Mouse (Mus musculus) heart, embryonic 14.5 days (tissue): ENCODE measurements around the gene Trhde. TPM values are rescaled to one million over a fixed set of nuclear protein-coding genes. Genes with fewer than 3 reads are reported as not detected.

Source experiments
- ATAC-seq: fragments of 200-750 bp; cut with Nextera tagmentation; 2 replicates; pipeline ENCODE4 v1.8.0; 2017; ENCODE audit warnings: low read depth, moderate TSS enrichment; ENCODE audit not compliant: insufficient number of reproducible peaks, insufficient read depth, low FRiP score
- H3K27ac ChIP-seq, 2 experiments: fragments of 200-500 bp in 1 of 2; fragments of 300-500 bp in 1 of 2; sonication (generic) in 1 of 2; replicated peaks in 1 of 2; 2 replicates each; pipeline ENCODE4 v1.5.1; 2012 to 2014; ENCODE audit warnings: low read depth in 2 of 2, low read length in 2 of 2, control low read depth in 1 of 2, mild to moderate bottlenecking in 1 of 2, mixed read lengths in 1 of 2; ENCODE audit not compliant: control insufficient read depth in 1 of 2, insufficient read depth in 1 of 2
- H3K27me3 ChIP-seq: fragments of 300-500 bp; sonication (generic); 2 replicates; pipeline ENCODE4 v1.6.1; 2014; ENCODE audit warnings: mild to moderate bottlenecking, low read length, control low read depth; ENCODE audit not compliant: control insufficient read depth, insufficient read depth
- H3K36me3 ChIP-seq: fragments of 300-500 bp; sonication (generic); 2 replicates; pipeline ENCODE4 v1.6.1; 2014; ENCODE audit warnings: mild to moderate bottlenecking, control low read depth, low read length, mixed read lengths; ENCODE audit not compliant: control insufficient read depth, insufficient read depth
- H3K4me1 ChIP-seq, 2 experiments: fragments of 200-500 bp in 1 of 2; fragments of 300-500 bp in 1 of 2; sonication (generic) in 1 of 2; 2 replicates each; pipeline ENCODE4 v1.6.1; 2012 to 2014; ENCODE audit warnings: low read length in 2 of 2, control low read depth in 1 of 2, mixed read lengths in 1 of 2; ENCODE audit not compliant: control insufficient read depth in 2 of 2, insufficient read depth in 2 of 2
- H3K4me2 ChIP-seq: fragments of 300-500 bp; sonication (generic); 2 replicates; pipeline ENCODE4 v1.6.1; 2014; ENCODE audit warnings: mild to moderate bottlenecking, low read length
- H3K4me3 ChIP-seq, 2 experiments: fragments of 200-500 bp in 1 of 2; fragments of 300-500 bp in 1 of 2; sonication (generic) in 1 of 2; 2 replicates each; pipeline ENCODE4 v1.5.1; 2012 to 2014; ENCODE audit warnings: low read length in 2 of 2, mild to moderate bottlenecking in 2 of 2, control low read depth in 1 of 2, low read depth in 1 of 2, moderate library complexity in 1 of 2; ENCODE audit not compliant: control insufficient read depth in 1 of 2, insufficient read depth in 1 of 2
- H3K9ac ChIP-seq: fragments of 300-500 bp; sonication (generic); 2 replicates; pipeline ENCODE4 v1.6.1; 2014; ENCODE audit warnings: mild to moderate bottlenecking, low read length
- H3K9me3 ChIP-seq: fragments of 300-500 bp; sonication (generic); 2 replicates; pipeline ENCODE4 v1.6.1; 2016; ENCODE audit warnings: low read length, control low read depth; ENCODE audit not compliant: control insufficient read depth
- WGBS: fragments of 180-500 bp; shearing (Covaris S2); extraction: QIAGEN DNeasy Blood & Tissue Kit; methylation state at CpG from one replicate; pipeline ENCODE4 v1.1.7; 2014; 5-methylcytosine and 5-hydroxymethylcytosine counted together
- polyA plus RNA-seq: library from polyadenylated mRNA; unstranded; fragments of >200 nt; fragmentation: Nextera tagmentation; extraction: Ambion mirVana; gene quantifications from 2 replicates; pipeline ENCODE4 v1.2.1, GENCODE M21; 2014

Gene Trhde
- polyA plus RNA-seq, 1 experiment from 2014 or later = 0.04 TPM

GRCm38 (mm10) chr10:114800331-114801304 lies 1.5 kb downstream of the Trhde start:
- peaks cover 0 to 7% of the 10 kb centered on the region in 2 experiments; a peak in 1 of 4 replicates for H3K4me1 ChIP-seq
- no peaks in the 10 kb centered on the region for H3K36me3 ChIP-seq
- H3K4me3 ChIP-seq = peak overlapping the region; percentile 46 to 55; a peak in 3 of 4 replicates
- 6% methylated on average over 75 of the region's 75 CpGs for WGBS
- peaks cover 61% of the 10 kb centered on the region for H3K27me3 ChIP-seq
- ATAC-seq = no peak
- no peak overlapping the region for H3K9ac ChIP-seq
- no peaks in the 10 kb centered on the region for H3K9me3 ChIP-seq
- H3K27ac ChIP-seq = no peak overlapping the region
- peak overlapping the region; percentile 93 for H3K4me2 ChIP-seq

- H3K4me1 ChIP-seq = peaks cover 0 to 7% of the 10 kb centered on the region in 2 experiments; a peak in 1 of 4 replicates
- H3K9ac ChIP-seq = no peak overlapping the region
- H3K27ac ChIP-seq = no peak overlapping the region
- H3K36me3 ChIP-seq = no peaks in the 10 kb centered on the region
- H3K4me3 ChIP-seq = no peak overlapping the region
- no peak overlapping the region for H3K4me2 ChIP-seq
- peaks cover 53% of the 10 kb centered on the region for H3K27me3 ChIP-seq
- WGBS = 77% methylated on average over 4 of the region's 4 CpGs
- ATAC-seq = no peak
- H3K9me3 ChIP-seq = no peaks in the 10 kb centered on the region
Observed at GRCm38 (mm10) chr10:114799481-114799880, 2.6 kb downstream of the Trhde start.

GRCm38 (mm10) chr10:114798788-114799187 lies 3.3 kb downstream of the Trhde start:
- Histone ChIP-seq H3K9ac (no peak overlapping the region), H3K27me3 (peaks cover 49% of the 10 kb centered on the region), H3K4me3 (no peak overlapping the region), H3K36me3 (no peaks in the 10 kb centered on the region), H3K9me3 (no peaks in the 10 kb centered on the region), H3K27ac (no peak overlapping the region), H3K4me2 (no peak overlapping the region), H3K4me1 (peaks cover 0 to 7% of the 10 kb centered on the region in 2 experiments; a peak in 1 of 4 replicates)
- WGBS = 59% methylated on average over 1 of the region's 1 CpGs
- ATAC-seq = no peak

- peaks cover 0 to 7% of the 10 kb centered on the region in 2 experiments; a peak in 1 of 4 replicates for H3K4me1 ChIP-seq
- H3K27ac ChIP-seq = no peak overlapping the region
- no peak for ATAC-seq
- no peak overlapping the region for H3K4me3 ChIP-seq
- no peak overlapping the region for H3K4me2 ChIP-seq
- 59% methylated on average over 5 of the region's 5 CpGs for WGBS
- no peaks in the 10 kb centered on the region for H3K9me3 ChIP-seq
- H3K36me3 ChIP-seq = no peaks in the 10 kb centered on the region
- no peak overlapping the region for H3K9ac ChIP-seq
- peaks cover 44% of the 10 kb centered on the region for H3K27me3 ChIP-seq
Observed at GRCm38 (mm10) chr10:114798218-114798617, 3.9 kb downstream of the Trhde start.

- H3K4me3 ChIP-seq = no peak overlapping the region
- H3K36me3 ChIP-seq = no peaks in the 10 kb centered on the region
- no peak for ATAC-seq
- H3K9me3 ChIP-seq = no peaks in the 10 kb centered on the region
- no peak overlapping the region for H3K27ac ChIP-seq
- no peak overlapping the region for H3K4me2 ChIP-seq
- peaks cover 0 to 7% of the 10 kb centered on the region in 2 experiments; a peak in 1 of 4 replicates for H3K4me1 ChIP-seq
- no peak overlapping the region for H3K9ac ChIP-seq
- WGBS = 70% methylated on average over 1 of the region's 1 CpGs
- H3K27me3 ChIP-seq = peaks cover 39% of the 10 kb centered on the region
Observed at GRCm38 (mm10) chr10:114797664-114798063, 4.4 kb downstream of the Trhde start.

- no peaks in the 10 kb centered on the region for H3K9me3 ChIP-seq
- WGBS = 66% methylated on average over 5 of the region's 5 CpGs
Observed at GRCm38 (mm10) chr10:114796872-114797271, 5.2 kb downstream of the Trhde start.

GRCm38 (mm10) chr10:114794214-114794613 lies 7.9 kb downstream of the Trhde start:
- no peak for ATAC-seq
- Histone ChIP-seq H3K4me2 (no peak overlapping the region), H3K27ac (no peak overlapping the region), H3K4me1 (no peaks in the 10 kb centered on the region), H3K4me3 (no peak overlapping the region), H3K36me3 (no peaks in the 10 kb centered on the region), H3K27me3 (peaks cover 9% of the 10 kb centered on the region; the same call in 1 of the 2 replicates), H3K9ac (no peak overlapping the region), H3K9me3 (no peaks in the 10 kb centered on the region)
- WGBS = 61% methylated on average over 6 of the region's 6 CpGs

More at GRCm38 (mm10) chr10:114796872-114797271, 5.2 kb downstream of the Trhde start:
- Histone ChIP-seq H3K36me3 (no peaks in the 10 kb centered on the region), H3K4me3 (no peak overlapping the region), H3K9ac (no peak overlapping the region), H3K4me1 (peaks cover 0 to 7% of the 10 kb centered on the region in 2 experiments; a peak in 1 of 4 replicates), H3K27me3 (peaks cover 31% of the 10 kb centered on the region), H3K4me2 (no peak overlapping the region), H3K27ac (no peak overlapping the region)
- ATAC-seq = no peak
